Mouse (Mus musculus) testis, postnatal 10 days (tissue): Measurements from ENCODE around the gene H1fnt.

Source experiments
- DNase-seq: peaks from one replicate; pipeline ENCODE4 v3.0.0; 2021; ENCODE audit warnings: low spot score

H1fnt gene

DNA sequence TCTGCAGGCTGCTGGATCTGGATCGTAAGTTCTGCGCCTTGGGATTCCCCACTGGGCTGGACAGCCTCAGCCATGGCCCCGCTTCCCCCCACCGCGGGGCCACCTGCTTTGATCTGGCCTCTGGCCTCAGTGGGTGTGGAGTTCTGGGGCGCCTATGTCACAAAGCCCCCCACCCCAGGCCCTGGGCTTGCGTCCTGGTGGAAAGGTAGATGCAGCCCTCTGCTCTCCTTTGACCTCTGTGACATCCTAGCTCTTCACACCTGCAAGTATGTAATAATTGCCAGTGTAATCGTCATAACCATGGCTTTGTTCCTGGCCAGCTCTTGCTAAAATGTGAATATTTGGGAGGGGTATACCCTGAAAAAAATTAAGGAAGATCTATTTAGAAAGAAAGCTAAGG, at the start of gene H1fnt:
TSS of gene H1fnt (minus strand) at position 101 of the 400 bp plus-strand sequence.
- no peak for DNase-seq

DNA sequence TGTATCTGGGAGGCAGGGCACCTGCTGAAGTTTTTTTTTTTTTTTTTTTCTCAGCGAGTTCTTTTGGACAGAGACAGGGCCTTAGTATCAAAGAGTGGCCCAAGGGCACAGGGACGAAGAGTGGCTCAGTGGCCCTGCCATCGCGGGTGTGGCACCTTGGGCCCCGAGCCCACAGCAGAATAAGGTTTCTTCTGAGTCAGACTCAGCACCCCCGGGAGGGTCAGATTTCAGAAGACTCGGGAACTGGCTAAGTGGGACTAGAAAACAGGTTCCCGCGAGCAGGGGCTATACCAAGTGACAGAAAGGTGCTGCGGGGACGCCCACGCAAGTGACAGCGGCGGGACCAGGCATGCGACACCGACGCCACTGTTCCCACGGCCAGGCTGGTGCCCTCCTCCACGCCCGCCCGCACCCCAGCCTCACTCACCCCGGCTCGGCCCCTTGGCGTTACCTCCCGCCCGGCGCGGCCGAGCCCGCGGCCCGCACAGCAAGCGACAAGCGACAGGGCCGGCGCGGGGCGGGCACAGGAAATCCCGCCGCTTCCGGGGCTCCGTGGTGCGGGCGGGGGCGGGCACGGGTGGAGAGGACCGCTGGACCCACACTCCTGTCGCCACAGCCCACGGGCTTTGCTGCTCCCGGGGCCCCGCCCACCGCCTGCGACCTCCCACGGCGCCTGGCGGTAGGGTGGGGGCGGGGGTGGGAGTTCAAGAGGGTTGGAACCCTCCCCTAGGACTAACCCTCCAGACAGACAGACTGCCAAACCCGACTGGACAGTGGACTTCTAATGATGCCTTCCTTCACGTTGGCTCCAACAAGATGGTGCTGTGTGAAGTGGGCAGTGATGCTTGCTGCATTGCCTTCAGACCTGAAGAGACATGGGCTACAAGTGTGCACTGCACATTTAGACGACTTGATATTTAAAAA, 38.8 kb upstream of the H1fnt start, which contains the start of gene Zfp641:
TSS of gene Zfp641 (minus strand) at position 534 of the 924 bp plus-strand sequence.
- DNase-seq, result peak; percentile 80

DNA sequence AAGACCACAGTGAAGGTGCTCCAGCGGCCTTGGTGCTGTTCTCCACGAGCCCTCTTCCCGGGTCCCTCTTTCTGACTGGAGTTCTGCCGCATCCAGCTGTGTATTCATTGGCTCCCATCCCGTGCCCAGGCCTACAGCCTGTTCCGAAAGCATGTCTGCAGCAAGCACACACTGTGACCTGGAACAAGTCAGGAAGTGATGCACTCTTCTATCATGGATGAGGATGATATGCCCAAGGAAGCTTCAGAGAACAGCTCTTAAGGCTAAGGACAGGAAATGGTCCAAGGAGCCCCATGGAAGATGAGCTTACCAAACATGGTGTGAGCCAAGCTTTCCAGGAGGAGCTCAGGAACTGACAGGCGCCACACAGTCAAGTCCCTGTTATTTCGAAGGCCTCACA, 36.6 kb upstream of the H1fnt start:
- DNase-seq, result no peak

DNA sequence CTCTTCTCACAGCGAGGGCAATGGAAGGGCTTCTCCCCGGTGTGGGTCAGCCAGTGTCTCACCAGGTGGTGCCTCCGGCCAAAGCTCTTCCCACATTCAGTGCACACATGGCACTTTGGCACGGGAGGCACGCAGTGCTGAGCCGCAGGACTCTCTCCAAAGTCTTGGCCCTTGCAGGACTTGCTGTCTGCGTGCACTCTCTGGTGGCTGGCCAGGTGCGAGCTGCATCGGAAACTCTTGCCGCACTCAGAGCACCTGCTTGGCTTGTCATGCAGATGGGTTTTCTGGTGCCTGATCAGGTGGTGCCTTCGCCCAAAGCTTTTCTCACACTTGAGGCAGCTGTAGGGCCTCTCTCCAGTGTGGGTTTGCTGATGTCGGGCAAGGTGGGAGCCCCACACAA, 31.5 kb upstream of the H1fnt start:
- no peak for DNase-seq

DNA sequence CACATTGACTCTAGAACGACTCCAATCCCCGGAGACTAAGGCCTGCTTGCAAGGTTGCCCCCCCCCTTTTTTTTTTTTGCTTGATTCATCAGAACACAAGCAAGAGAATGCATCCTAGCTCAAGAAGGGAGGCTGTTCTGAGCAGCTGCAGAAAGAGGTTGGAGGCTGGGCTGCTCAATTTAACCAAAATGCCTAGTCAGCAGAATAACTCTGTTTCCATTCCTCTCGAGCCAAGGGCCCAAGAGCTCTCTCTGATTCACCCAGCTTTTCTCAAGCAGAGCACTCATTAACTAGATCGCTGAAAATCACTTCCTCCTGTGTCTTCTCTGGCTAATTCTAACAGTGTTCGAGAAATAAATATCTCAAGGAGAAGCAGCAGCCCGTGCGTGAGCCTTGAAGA, 29.3 kb upstream of the H1fnt start:
- DNase-seq, result no peak

DNA sequence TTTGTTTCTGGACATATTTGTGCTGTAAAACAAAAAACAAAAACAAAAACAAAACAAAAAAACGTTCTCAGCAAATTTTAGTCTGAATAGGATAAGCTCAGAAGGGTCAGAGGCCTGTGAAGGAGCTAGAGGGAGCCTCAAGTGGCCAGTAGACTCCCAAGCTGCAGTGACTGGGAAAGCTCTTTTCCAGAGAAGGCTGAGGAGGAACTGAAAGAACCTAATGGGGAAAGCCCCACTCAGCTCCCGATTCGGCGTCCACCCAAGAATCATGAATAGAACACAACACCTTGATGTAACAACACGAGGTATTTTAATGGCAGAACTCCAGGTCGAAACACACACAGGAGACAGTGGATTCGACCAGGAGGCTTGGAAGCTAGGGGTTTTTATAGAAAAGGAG, 683 bp upstream of the H1fnt start:
- DNase-seq, result no peak

DNA sequence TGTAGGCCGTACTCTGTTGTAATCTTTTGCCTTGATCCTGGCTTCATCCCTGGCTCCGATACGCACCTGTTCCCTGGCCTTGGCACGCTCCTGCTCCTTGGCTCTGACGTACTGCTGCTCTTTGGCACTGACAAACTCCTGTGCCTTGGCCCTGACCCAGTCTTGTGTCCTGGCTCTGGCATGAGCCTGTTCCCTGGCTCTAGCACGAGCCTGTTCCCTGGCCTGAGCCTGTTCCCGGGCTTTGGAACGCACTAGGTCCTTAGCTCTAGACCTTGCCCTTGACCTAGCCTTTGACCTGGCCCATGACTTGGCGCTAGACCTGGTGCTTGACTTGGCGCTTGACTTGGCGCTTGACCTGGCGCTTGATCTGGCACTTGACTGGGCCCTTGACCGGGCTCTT, 822 bp downstream of the H1fnt start:
- DNase-seq, result no peak

DNA sequence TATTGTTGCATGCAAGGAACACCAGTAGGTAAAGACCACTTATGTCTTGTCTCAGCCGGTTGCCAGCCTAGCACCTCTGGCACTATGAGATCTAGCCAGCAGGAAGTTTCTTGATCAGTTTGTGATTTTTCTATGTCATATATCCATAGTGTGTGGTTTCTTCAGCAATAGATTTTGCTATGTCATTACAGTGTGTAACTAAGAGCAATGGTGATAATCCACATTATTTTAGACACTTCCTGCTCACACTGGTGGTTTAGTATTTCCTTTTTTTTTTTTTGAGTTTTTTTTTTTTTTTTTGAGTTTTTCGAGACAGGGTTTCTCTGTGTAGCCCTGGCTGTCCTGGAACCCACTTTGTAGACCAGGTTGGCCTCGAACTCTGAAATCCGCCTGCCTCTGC, 21.7 kb downstream of the H1fnt start:
- no peak for DNase-seq

DNA sequence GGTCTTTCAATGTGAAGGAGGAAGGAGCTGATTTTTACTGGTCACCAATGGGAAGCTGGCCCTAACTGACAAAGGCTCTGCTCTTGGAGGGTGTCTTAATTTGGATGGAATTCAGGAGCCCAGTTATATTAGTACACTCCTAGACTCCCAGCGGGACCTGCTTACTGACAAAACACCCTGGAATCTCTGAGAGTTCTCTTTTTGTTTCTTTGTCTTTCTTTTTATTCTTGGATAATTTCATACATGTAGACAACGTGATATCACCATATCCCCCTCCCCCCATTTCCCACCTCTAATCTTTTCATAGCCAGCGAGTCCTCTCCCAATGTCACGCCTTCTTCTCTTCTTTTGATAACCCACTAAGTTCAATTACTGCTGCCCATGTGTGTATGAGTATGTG, 22.7 kb downstream of the H1fnt start, which contains the start of gene Olfr286:
TSS of gene Olfr286 (minus strand) at position 101 of the 400 bp plus-strand sequence.
- no peak for DNase-seq

DNA sequence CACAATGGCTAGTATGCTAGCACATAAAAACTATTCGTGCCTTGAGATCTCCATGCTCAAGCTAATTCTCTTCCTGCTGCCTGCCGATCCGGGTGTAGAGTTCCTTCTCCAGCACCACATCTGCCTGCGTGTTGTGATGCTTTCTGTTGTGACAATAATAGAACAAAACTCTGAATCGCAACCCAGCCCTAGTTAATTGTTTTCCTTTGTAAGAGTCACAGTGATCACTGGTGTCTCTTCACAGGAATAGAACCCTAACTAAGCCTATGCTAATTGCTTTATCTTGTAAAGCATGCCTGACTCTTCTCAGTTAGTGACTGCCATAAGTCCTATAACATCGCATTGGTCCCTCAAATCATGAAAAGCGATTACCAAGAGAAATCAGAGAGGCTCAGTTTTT, 31.0 kb downstream of the H1fnt start:
- DNase-seq, result no peak

DNA sequence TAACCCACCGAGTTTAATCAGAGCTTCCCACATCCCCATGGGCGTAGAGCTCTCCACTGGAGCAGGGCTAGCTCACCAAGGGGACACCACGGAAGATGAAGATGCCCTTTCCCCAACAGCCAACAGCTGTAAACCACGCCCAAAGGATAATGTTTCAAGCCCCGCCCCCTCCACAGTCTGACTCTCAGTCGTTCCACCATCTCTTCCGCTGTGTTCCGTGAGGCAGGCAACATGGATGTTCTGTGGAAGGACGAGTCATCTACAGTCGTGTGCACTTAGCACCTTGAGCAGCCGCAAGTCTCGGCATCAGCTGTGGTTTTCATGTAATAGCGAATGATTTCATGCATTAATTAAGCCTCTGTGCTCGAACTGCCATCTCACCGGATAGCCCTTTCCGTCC, 31.5 kb downstream of the H1fnt start:
- peak; percentile 50 for DNase-seq

DNA sequence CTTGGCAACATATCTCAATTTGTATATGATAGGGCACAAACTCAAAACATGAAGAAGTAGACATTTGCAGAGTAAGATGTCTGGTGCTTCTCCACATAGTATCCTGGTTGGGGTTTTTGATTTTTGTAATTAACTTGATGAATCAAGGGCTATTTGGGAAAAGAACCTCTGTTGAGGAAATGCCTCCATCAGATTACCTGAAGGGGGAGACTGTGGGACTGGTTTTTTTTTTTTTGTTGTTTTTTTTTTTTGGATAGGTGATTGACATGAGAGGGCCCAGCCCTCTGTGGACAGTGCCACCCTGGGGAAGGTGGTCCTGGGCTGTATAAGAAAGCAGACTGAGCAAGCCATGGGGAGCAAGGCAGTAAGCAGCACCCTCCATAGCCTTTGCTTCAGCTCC, 34.7 kb downstream of the H1fnt start:
- no peak for DNase-seq

DNA sequence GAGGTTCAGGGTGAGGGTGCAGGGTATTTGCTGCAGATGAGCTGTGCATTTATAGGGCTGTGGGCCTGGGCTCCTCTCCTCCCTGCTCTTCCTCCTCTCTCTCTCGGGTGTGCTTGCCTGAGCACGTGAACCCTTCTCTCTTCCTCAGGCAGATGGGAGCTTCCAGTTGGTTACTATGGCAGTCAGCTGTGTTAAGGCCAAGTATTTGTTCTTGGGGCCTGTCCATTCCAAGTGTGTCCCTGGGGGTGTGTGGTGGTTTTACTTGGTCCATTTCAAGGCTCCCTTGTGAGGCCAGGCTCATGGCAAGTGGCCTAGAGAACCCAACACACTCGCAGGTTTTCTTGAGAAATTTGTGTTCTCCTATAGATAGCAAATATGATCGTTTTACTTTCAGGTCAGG, 36.2 kb downstream of the H1fnt start, which contains the start of the genes Gm44579 and Olfr287:
TSS of gene Gm44579 (minus strand) at position 101 of the 400 bp plus-strand sequence.
TSS of gene Olfr287 (minus strand) at position 180 of the 400 bp plus-strand sequence.
- no peak for DNase-seq

DNA sequence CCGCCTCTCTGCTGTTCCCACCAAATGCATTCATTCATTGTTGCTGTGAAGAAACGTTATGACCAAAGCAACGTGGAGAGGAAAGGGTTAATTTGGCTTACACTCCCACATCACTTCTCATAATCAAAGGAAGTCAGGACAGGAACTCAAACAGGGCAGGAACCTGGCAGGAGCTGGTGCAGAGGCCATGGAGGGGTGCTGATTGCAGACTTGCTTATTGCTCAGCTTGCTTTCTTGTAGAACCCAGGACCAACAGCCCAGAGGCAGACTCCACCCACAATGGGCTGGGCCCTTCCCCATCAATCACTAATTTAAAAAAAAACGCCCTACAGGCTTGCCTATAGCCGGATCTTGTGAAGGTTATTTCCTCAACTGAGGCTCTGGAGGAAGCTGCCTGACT, 43.0 kb downstream of the H1fnt start:
- no peak for DNase-seq

DNA sequence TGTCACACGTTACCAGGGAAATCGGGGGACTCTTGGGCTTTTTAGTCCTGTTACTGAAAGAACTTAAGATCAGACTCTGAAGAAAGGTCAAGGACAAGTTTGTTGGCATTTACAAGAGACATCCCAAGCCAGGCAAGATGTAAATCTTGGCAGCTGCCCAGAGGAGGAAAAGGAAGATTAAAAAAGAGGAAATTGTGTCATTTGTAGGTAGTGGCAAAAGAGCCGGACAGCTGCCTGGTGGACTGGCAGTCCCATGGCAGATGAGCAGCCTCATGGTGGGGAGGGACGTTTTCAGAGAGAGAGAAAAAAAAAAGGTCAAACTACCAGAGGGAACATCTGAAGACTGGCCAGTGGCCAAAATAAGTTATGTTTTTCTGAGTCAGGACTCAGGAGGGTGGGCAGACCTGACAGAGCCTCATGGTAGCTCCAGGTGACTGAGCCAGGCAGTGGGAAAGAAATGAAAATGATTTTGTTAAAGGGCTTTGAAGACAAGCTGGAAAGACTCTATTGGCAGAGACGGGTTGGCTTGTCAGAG, 43.7 kb downstream of the H1fnt start:
- DNase-seq, result no peak

DNA sequence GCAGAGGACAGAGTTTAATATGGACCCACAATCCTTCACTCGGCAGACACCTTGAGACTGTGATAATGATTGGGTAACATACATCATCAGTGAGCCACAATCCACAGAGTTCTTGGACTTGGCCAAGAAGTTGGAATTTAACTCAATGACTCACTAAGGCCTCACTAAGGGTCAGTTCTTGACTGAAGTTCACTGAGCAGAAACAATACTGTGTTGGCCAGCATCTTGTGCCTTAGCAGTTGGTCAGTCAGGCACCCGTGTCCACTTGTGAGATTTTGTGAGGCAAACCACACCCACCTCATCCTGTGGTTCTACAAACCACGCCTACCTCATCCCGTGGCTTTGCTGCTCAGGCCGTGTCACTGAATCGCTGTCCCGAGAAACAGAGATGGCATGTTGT, 47.4 kb downstream of the H1fnt start:
- no peak for DNase-seq
